Mouse (Mus musculus) MEL (cell line): Measurements from ENCODE around the gene Lmo1. TPM values are rescaled to one million over a fixed set of nuclear protein-coding genes. Genes with fewer than 3 reads are reported as not detected.
A peak's percentile ranks its signal among the peaks of the same experiment; 100 is the strongest.

Source experiments
- DNase-seq: peaks from one replicate; pipeline ENCODE4 v3.0.0; 2011; ENCODE audit warnings: low read depth, low spot score
- H3K27ac ChIP-seq: 2 replicates; pipeline ENCODE4 v1.5.1; 2012; ENCODE audit warnings: low read depth, mild to moderate bottlenecking, control low read depth, low read length, moderate library complexity; ENCODE audit not compliant: control insufficient read depth
- H3K27me3 ChIP-seq, 2 experiments: fragments of 150-350 bp in 1 of 2; sonication (generic) in 1 of 2; 2 replicates each; pipeline ENCODE4 v1.6.1; 2012; ENCODE audit warnings: low read length in 2 of 2, mild to moderate bottlenecking in 2 of 2, improper control_type of control experiment in 1 of 2, moderate library complexity in 1 of 2; ENCODE audit not compliant: insufficient read depth in 2 of 2, control insufficient read depth in 1 of 2
- H3K36me3 ChIP-seq, 2 experiments: 2 replicates each; pipeline ENCODE4 v1.6.1; 2012 to 2014; ENCODE audit warnings: low read length in 2 of 2, improper control_type of control experiment in 1 of 2, inconsistent platforms in 1 of 2, mild to moderate bottlenecking in 1 of 2; ENCODE audit not compliant: insufficient read depth in 2 of 2, control insufficient read depth in 1 of 2
- H3K4me1 ChIP-seq, 2 experiments: fragments of 150-350 bp in 1 of 2; sonication (generic) in 1 of 2; 2 replicates each; pipeline ENCODE4 v1.6.1; 2012; ENCODE audit warnings: low read length in 2 of 2, improper control_type of control experiment in 1 of 2, mild to moderate bottlenecking in 1 of 2; ENCODE audit not compliant: insufficient read depth in 2 of 2, control insufficient read depth in 1 of 2
- H3K4me3 ChIP-seq, 2 experiments: fragments of 150-350 bp in 1 of 2; sonication (generic) in 1 of 2; 2 replicates each; pipeline ENCODE4 v1.5.1; 2012; ENCODE audit warnings: low read depth in 2 of 2, low read length in 2 of 2, mild to moderate bottlenecking in 2 of 2, moderate library complexity in 2 of 2, control low read depth in 1 of 2, improper control_type of control experiment in 1 of 2; ENCODE audit not compliant: control insufficient read depth in 1 of 2, insufficient read depth in 1 of 2
- H3K79me2 ChIP-seq: 2 replicates; pipeline ENCODE4 v1.6.1; 2012; ENCODE audit warnings: mild to moderate bottlenecking, low read length, moderate library complexity; ENCODE audit not compliant: control insufficient read depth, poor library complexity, insufficient read depth
- H3K9ac ChIP-seq: 2 replicates; pipeline ENCODE4 v1.6.1; 2012; ENCODE audit warnings: low read depth, mild to moderate bottlenecking, control low read depth, low read length, moderate library complexity; ENCODE audit not compliant: control insufficient read depth, poor library complexity, severe bottlenecking
- H3K9me3 ChIP-seq: fragments of 150-350 bp; sonication (generic); replicated peaks from 2 replicates; pipeline ENCODE4 v1.6.1; 2012; ENCODE audit warnings: mild to moderate bottlenecking, low read length, improper control_type of control experiment, moderate library complexity; ENCODE audit not compliant: insufficient read depth
- BHLHE40 ChIP-seq: IDR thresholded peaks from 2 replicates; pipeline ENCODE4 v1.6.1; 2012; ENCODE audit warnings: low read depth, mild to moderate bottlenecking, inconsistent platforms, low read length, improper control_type of control experiment, borderline replicate concordance
- CHD2 ChIP-seq: IDR thresholded peaks from 2 replicates; pipeline ENCODE4 v1.6.1; 2011; ENCODE audit warnings: low read length, improper control_type of control experiment
- E2F4 ChIP-seq: IDR thresholded peaks from 2 replicates; pipeline ENCODE4 v1.6.1; 2011; ENCODE audit warnings: low read depth, low read length, improper control_type of control experiment, borderline replicate concordance
- ELF1 ChIP-seq: IDR thresholded peaks from 2 replicates; pipeline ENCODE4 v1.6.1; 2014; ENCODE audit warnings: low read depth, mild to moderate bottlenecking, inconsistent platforms, low read length, improper control_type of control experiment, moderate library complexity
- GABPA ChIP-seq: IDR thresholded peaks from 2 replicates; pipeline ENCODE4 v1.6.1; 2012; ENCODE audit warnings: low read depth, mild to moderate bottlenecking, inconsistent platforms, low read length, improper control_type of control experiment, moderate library complexity
- HCFC1 ChIP-seq: IDR thresholded peaks from 2 replicates; pipeline ENCODE4 v1.6.1; 2012; ENCODE audit warnings: low read depth, mild to moderate bottlenecking, inconsistent platforms, low read length, improper control_type of control experiment, moderate library complexity
- JUND ChIP-seq: IDR thresholded peaks from 2 replicates; pipeline ENCODE4 v1.6.1; 2011; ENCODE audit warnings: low read depth, mild to moderate bottlenecking, improper control_type of control experiment, low read length
- KAT2A ChIP-seq: conservative IDR thresholded peaks from 2 replicates; pipeline ENCODE4 v1.6.1; 2012; ENCODE audit warnings: low read depth, low read length, improper control_type of control experiment, inconsistent platforms
- MAFK ChIP-seq: IDR thresholded peaks from 2 replicates; pipeline ENCODE4 v1.6.1; 2011; ENCODE audit warnings: low read depth, mild to moderate bottlenecking, low read length, improper control_type of control experiment, borderline replicate concordance
- MAZ ChIP-seq: IDR thresholded peaks from 2 replicates; pipeline ENCODE4 v1.6.1; 2012; ENCODE audit warnings: low read depth, mild to moderate bottlenecking, inconsistent platforms, low read length, improper control_type of control experiment
- MEF2A ChIP-seq: IDR thresholded peaks from 2 replicates; pipeline ENCODE4 v1.6.1; 2014; ENCODE audit warnings: low read depth, mild to moderate bottlenecking, inconsistent platforms, low read length, improper control_type of control experiment; ENCODE audit not compliant: poor library complexity, insufficient replicate concordance, severe bottlenecking; ENCODE audit errors: extremely low read depth
- MYB ChIP-seq: IDR thresholded peaks from 2 replicates; pipeline ENCODE4 v1.6.1; 2011; ENCODE audit warnings: mild to moderate bottlenecking, low read depth, low read length, improper control_type of control experiment
- MYC ChIP-seq: IDR thresholded peaks from 2 replicates; pipeline ENCODE4 v1.6.1; 2011; ENCODE audit warnings: low read depth, mild to moderate bottlenecking, low read length, improper control_type of control experiment, moderate library complexity
- NELFE ChIP-seq: IDR thresholded peaks from 2 replicates; pipeline ENCODE4 v1.6.1; 2011; ENCODE audit warnings: low read depth, low read length, improper control_type of control experiment
- POLR2A ChIP-seq, 2 experiments: IDR thresholded peaks; 2 replicates each; pipeline ENCODE4 v1.6.1; 2011 to 2012; ENCODE audit warnings: low read length in 2 of 2, mild to moderate bottlenecking in 2 of 2, control low read depth in 1 of 2, improper control_type of control experiment in 1 of 2, low read depth in 1 of 2, moderate library complexity in 1 of 2; ENCODE audit not compliant: control insufficient read depth in 1 of 2, insufficient read depth in 1 of 2, poor library complexity in 1 of 2
- SIN3A ChIP-seq: IDR thresholded peaks from 2 replicates; pipeline ENCODE4 v1.6.1; 2012; ENCODE audit warnings: low read length, improper control_type of control experiment, inconsistent platforms
- SMC3 ChIP-seq: IDR thresholded peaks from 2 replicates; pipeline ENCODE4 v1.6.1; 2011; ENCODE audit warnings: low read depth, low read length, improper control_type of control experiment
- TBP ChIP-seq: IDR thresholded peaks from 2 replicates; pipeline ENCODE4 v1.8.0; 2011; ENCODE audit warnings: low read depth, low read length, improper control_type of control experiment
- TCF12 ChIP-seq: IDR thresholded peaks from 2 replicates; pipeline ENCODE4 v1.6.1; 2014; ENCODE audit warnings: low read depth, mild to moderate bottlenecking, inconsistent platforms, low read length, improper control_type of control experiment, moderate library complexity
- UBTF ChIP-seq: IDR thresholded peaks from 2 replicates; pipeline ENCODE4 v1.6.1; 2012; ENCODE audit warnings: low read depth, mild to moderate bottlenecking, inconsistent platforms, low read length, improper control_type of control experiment, moderate library complexity, borderline replicate concordance; ENCODE audit not compliant: insufficient read depth
- USF1 ChIP-seq: IDR thresholded peaks from 2 replicates; pipeline ENCODE4 v1.6.1; 2014; ENCODE audit warnings: low read depth, mild to moderate bottlenecking, inconsistent platforms, low read length, improper control_type of control experiment, moderate library complexity
- polyA plus RNA-seq, 2 experiments: library from polyadenylated mRNA; stranded (reverse) in 1 of 2; unstranded in 1 of 2; fragments of >175 nt in 1 of 2; fragments of >200 nt in 1 of 2; gene quantifications; 2 replicates each; pipeline versions ENCODE4 v1.2.1 to v1.2.4; 2012; ENCODE audit warnings: low replicate concordance in 2 of 2, low read depth in 1 of 2; ENCODE audit not compliant: insufficient read length in 2 of 2, insufficient read depth in 1 of 2, missing spikeins in 1 of 2
- total RNA-seq: library from RNA; depleted of rRNA; stranded (reverse); fragments of 300-350 nt; gene quantifications from 2 replicates; pipeline ENCODE4 v1.2.3, GENCODE M21; 2012

Gene Lmo1
- total and polyA plus RNA-seq, 3 experiments = not detected

GRCm38 (mm10) chr7:109142564-109142963, 32.4 kb downstream of the Lmo1 start:
- no peak for TF ChIP-seq CHD2
- TF ChIP-seq SMC3 = no peak
- TF ChIP-seq TCF12 = no peak
- TF ChIP-seq NELFE = no peak
- TF ChIP-seq SIN3A = no peak
- TF ChIP-seq MAFK = no peak
- H3K4me1 ChIP-seq = no peaks in the 10 kb centered on the region
- H3K79me2 ChIP-seq = no peaks in the 10 kb centered on the region
- H3K9me3 ChIP-seq = no peaks in the 10 kb centered on the region
- no peaks in the 10 kb centered on the region for H3K36me3 ChIP-seq
- H3K27me3 ChIP-seq = no peaks in the 10 kb centered on the region
- H3K4me3 ChIP-seq = no peak overlapping the region
- DNase-seq = no peak
- no peak overlapping the region for H3K27ac ChIP-seq
- no peak overlapping the region for H3K9ac ChIP-seq

- Histone ChIP-seq H3K27ac (no peak overlapping the region), H3K9ac (no peak overlapping the region)
- DNase-seq = no peak
- TF ChIP-seq MAFK = no peak
- TF ChIP-seq, all 39 proteins: peak for 0
- Histone ChIP-seq H3K27me3 (no peaks in the 10 kb centered on the region), H3K4me3 (no peak overlapping the region), H3K36me3 (no peaks in the 10 kb centered on the region), H3K79me2 (no peaks in the 10 kb centered on the region), H3K4me1 (no peaks in the 10 kb centered on the region), H3K9me3 (no peaks in the 10 kb centered on the region)
Observed at GRCm38 (mm10) chr7:109141753-109142152, 33.3 kb downstream of the Lmo1 start.

GRCm38 (mm10) chr7:109141054-109141453, 34.0 kb downstream of the Lmo1 start:
- Histone ChIP-seq H3K9me3 (no peaks in the 10 kb centered on the region), H3K27me3 (no peaks in the 10 kb centered on the region), H3K79me2 (no peaks in the 10 kb centered on the region), H3K9ac (no peak overlapping the region), H3K4me3 (no peak overlapping the region), H3K36me3 (no peaks in the 10 kb centered on the region), H3K27ac (no peak overlapping the region), H3K4me1 (no peaks in the 10 kb centered on the region)
- no peak for DNase-seq
- TF ChIP-seq SMC3 (no peak), UBTF (no peak), ELF1 (no peak), BHLHE40 (no peak), KAT2A (no peak)

GRCm38 (mm10) chr7:109139405-109139804, 35.6 kb downstream of the Lmo1 start:
- H3K36me3 ChIP-seq = no peaks in the 10 kb centered on the region
- no peak overlapping the region for H3K9ac ChIP-seq
- peak; percentile 72 for DNase-seq
- TF ChIP-seq MEF2A (no peak), ELF1 (no peak), MYC (no peak), JUND (no peak), GABPA (no peak), USF1 (no peak), TCF12 (no peak), TBP (no peak), MYB (no peak), HCFC1 (no peak), POLR2A (IDR thresholded peaks at IDR 0.05; ENCODE audit: control insufficient read depth in 1 of 2, insufficient read depth in 1 of 2, low read depth in 1 of 2, low read length in 2 of 2, poor library complexity in 1 of 2) (no peak), MAFK (no peak), BHLHE40 (no peak), E2F4 (no peak), MAZ (no peak), SMC3 (peak; percentile 94)

More at GRCm38 (mm10) chr7:109139405-109139804, 35.6 kb downstream of the Lmo1 start:
- H3K9me3 ChIP-seq = no peaks in the 10 kb centered on the region
- no peaks in the 10 kb centered on the region for H3K27me3 ChIP-seq
- no peak overlapping the region for H3K4me3 ChIP-seq
- no peaks in the 10 kb centered on the region for H3K79me2 ChIP-seq
- H3K27ac ChIP-seq = no peak overlapping the region
- no peaks in the 10 kb centered on the region for H3K4me1 ChIP-seq
